19 mouse cellular contexts compared by ENCODE assay signal in the genomic region with DNA sequence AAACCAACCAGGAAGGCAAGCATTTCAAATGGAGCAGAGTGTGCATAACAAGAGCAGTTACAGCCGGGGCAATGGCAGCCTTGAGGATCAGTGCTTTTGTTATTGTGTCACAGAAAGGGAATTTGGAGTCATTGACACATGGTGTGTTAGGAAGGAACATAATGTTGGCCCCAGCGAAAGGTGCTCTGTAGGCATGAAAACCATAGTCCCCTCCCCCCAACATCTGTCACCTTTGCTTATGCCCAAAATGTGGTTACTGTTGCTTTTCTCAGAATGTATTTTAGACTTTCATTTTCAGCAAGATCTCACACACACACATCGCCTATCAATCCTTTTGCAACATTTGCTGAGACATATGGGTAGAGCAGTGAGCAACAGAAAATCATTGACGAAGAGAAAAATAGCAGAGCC.
DNase-seq lines count a peak whose midpoint lies in the region; ATAC-seq lines count a peak whose summit lies in the region.
"Had no signal": no experiment of that assay in that cellular context is flagged by ENCODE, and none has a peak within 500 bp of the region (broad histone marks: within the 10 kb centered on the region; RNA-seq: fewer than 3 reads in every experiment).

No protein-coding gene starts in this region.

- no peaks in the 10 kb centered on the region for H3K36me3 ChIP-seq in forebrain, embryonic 14.5 days (ENCODE audit: control insufficient read depth, insufficient read depth, low read length)
- no peaks in the 10 kb centered on the region for H3K36me3 ChIP-seq in forebrain, embryonic 11.5 days (ENCODE audit: control insufficient read depth, insufficient read depth, low read length)
- H3K36me3 ChIP-seq in forebrain, embryonic 16.5 days (ENCODE audit: control insufficient read depth, insufficient read depth): no peaks in the 10 kb centered on the region
- H3K36me3 ChIP-seq: limb, embryonic 15.5 days; neural tube, embryonic 13.5 days had no signal

- H3K4me3 ChIP-seq in forebrain, embryonic 14.5 days (ENCODE audit: low read depth, low read length): no peak overlapping the region
- H3K4me3 ChIP-seq in forebrain, embryonic 11.5 days (ENCODE audit: low read depth, low read length): no peak overlapping the region
- no peak overlapping the region for H3K4me3 ChIP-seq in forebrain, embryonic 16.5 days (replicated peaks; ENCODE audit: low read length)
- H3K4me3 ChIP-seq: erythroblast, embryonic 14.5 days; limb, embryonic 15.5 days; neural tube, embryonic 13.5 days had no signal

- H3K27ac ChIP-seq in forebrain, embryonic 14.5 days (ENCODE audit: low read depth, low read length): no peak overlapping the region
- H3K27ac ChIP-seq in forebrain, embryonic 11.5 days (ENCODE audit: low read depth, low read length): no peak overlapping the region
- peak overlapping the region; percentile 56 for H3K27ac ChIP-seq in forebrain, embryonic 16.5 days (ENCODE audit: low read length)
- H3K27ac ChIP-seq: limb, embryonic 15.5 days; macrophage; neural tube, embryonic 13.5 days had no signal

- H3K9me3 ChIP-seq in forebrain, embryonic 14.5 days (replicated peaks; ENCODE audit: control insufficient read depth, low read length): no peaks in the 10 kb centered on the region
- H3K9me3 ChIP-seq in forebrain, embryonic 11.5 days (ENCODE audit: control insufficient read depth, low read length): no peaks in the 10 kb centered on the region
- no peaks in the 10 kb centered on the region for H3K9me3 ChIP-seq in forebrain, embryonic 16.5 days (ENCODE audit: control insufficient read depth, low read length)
- H3K9me3 ChIP-seq: limb, embryonic 15.5 days; neural tube, embryonic 13.5 days had no signal

- H3K4me1 ChIP-seq in forebrain, embryonic 14.5 days (ENCODE audit: control insufficient read depth, insufficient read depth, low read length): no peaks in the 10 kb centered on the region
- H3K4me1 ChIP-seq in forebrain, embryonic 11.5 days (replicated peaks; ENCODE audit: control insufficient read depth, insufficient read depth, low read length): no peaks in the 10 kb centered on the region
- H3K4me1 ChIP-seq in forebrain, embryonic 16.5 days (replicated peaks; ENCODE audit: control insufficient read depth, insufficient read depth, low read length): no peaks in the 10 kb centered on the region
- H3K4me1 ChIP-seq: limb, embryonic 15.5 days; neural tube, embryonic 13.5 days had no signal

- peak; percentile 53 for DNase-seq in forebrain, embryonic 14.5 days (ENCODE audit: low spot score)
- no peak for DNase-seq in forebrain, embryonic 11.5 days (ENCODE audit: low spot score)
- peak; percentile 62 for DNase-seq in cerebellum, adult 11-12 months
- DNase-seq in layer of hippocampus, postnatal 14 days (ENCODE audit: low spot score in 2 of 2): peak; percentile 61 to 88
- DNase-seq in thymus, postnatal 36 days: no peak
- DNase-seq in lung, postnatal 25 days (ENCODE audit: low spot score): no peak
- no peak for DNase-seq in gastrocnemius, adult 8-10 months (ENCODE audit: low spot score in 2 of 2)
- DNase-seq: gastrocnemius, postnatal 25 days; heart, postnatal 4 days; lung, adult 18-20 months had no signal

- peak; percentile 50; the same call in 1 of the 2 replicates for ATAC-seq in forebrain, embryonic 14.5 days
- no peak for ATAC-seq in forebrain, embryonic 11.5 days (replicated peaks; ENCODE audit: low FRiP score)
- peak; percentile 93 for ATAC-seq in forebrain, embryonic 16.5 days
- ATAC-seq: inflammation-experienced regulatory T-cells, adult 6 months; midbrain, embryonic 16.5 days; Patski had no signal

- no peak overlapping the region for H3K4me2 ChIP-seq in forebrain, embryonic 14.5 days (ENCODE audit: low read length)
- H3K4me2 ChIP-seq in forebrain, embryonic 11.5 days (ENCODE audit: low read depth, low read length, severe bottlenecking): no peak overlapping the region
- H3K4me2 ChIP-seq in forebrain, embryonic 16.5 days (ENCODE audit: low read length): no peak overlapping the region
- H3K4me2 ChIP-seq: heart, embryonic 11.5 days; limb, embryonic 15.5 days; neural tube, embryonic 13.5 days had no signal

- WGBS in forebrain, embryonic 14.5 days: 68% methylated on average over 4 of the region's 4 CpGs
- WGBS in forebrain, embryonic 11.5 days: 86% methylated on average over 4 of the region's 4 CpGs
- 61% methylated on average over 4 of the region's 4 CpGs for WGBS in forebrain, embryonic 16.5 days

- H3K27me3 ChIP-seq in forebrain, embryonic 14.5 days (replicated peaks; ENCODE audit: control insufficient read depth, insufficient read depth, low read length): no peaks in the 10 kb centered on the region
- H3K27me3 ChIP-seq in forebrain, embryonic 11.5 days (ENCODE audit: control insufficient read depth, insufficient read depth, low read length): no peaks in the 10 kb centered on the region
- H3K27me3 ChIP-seq in forebrain, embryonic 16.5 days (replicated peaks; ENCODE audit: control insufficient read depth, insufficient read depth, low read length): no peaks in the 10 kb centered on the region
- H3K27me3 ChIP-seq: limb, embryonic 15.5 days; neural tube, embryonic 13.5 days; Patski had no signal

- no peak overlapping the region for H3K9ac ChIP-seq in forebrain, embryonic 14.5 days (ENCODE audit: low read length)
- H3K9ac ChIP-seq in forebrain, embryonic 11.5 days (ENCODE audit: low read length): no peak overlapping the region
- H3K9ac ChIP-seq in forebrain, embryonic 16.5 days (replicated peaks; ENCODE audit: low read depth, low read length): no peak overlapping the region
- H3K9ac ChIP-seq: limb, embryonic 15.5 days; neural tube, embryonic 13.5 days had no signal

Comparison
In these comparisons a context has a peak if more than half of its experiments do, and no peak if none do; other contexts are left out.
1. DNase-seq: peak in forebrain, embryonic 14.5 days (single experiment), cerebellum, adult 11-12 months (single experiment) and layer of hippocampus, postnatal 14 days (2 of 2); none in forebrain, embryonic 11.5 days (single experiment), thymus, postnatal 36 days (0 of 2), lung, postnatal 25 days (single experiment) and gastrocnemius, adult 8-10 months (0 of 2).